Mouse (Mus musculus) forebrain, embryonic 16.5 days (tissue): ENCODE measurements around the gene Idh2. TPM values are rescaled to one million over a fixed set of nuclear protein-coding genes. Genes with fewer than 3 reads are reported as not detected.

Source experiments
- ATAC-seq: fragments of 200-750 bp; cut with Nextera tagmentation; 2 replicates; pipeline ENCODE4 v1.8.0; 2017; ENCODE audit warnings: mild to moderate bottlenecking, moderate library complexity
- H3K27ac ChIP-seq: fragments of 300-500 bp; sonication (generic); 2 replicates; pipeline ENCODE4 v1.5.1; 2014; ENCODE audit warnings: low read length, control low read depth
- H3K27me3 ChIP-seq: fragments of 300-500 bp; sonication (generic); replicated peaks from 2 replicates; pipeline ENCODE4 v1.6.1; 2014; ENCODE audit warnings: low read length; ENCODE audit not compliant: control insufficient read depth, insufficient read depth
- H3K36me3 ChIP-seq: fragments of 300-500 bp; sonication (generic); 2 replicates; pipeline ENCODE4 v1.6.1; 2014; ENCODE audit not compliant: control insufficient read depth, insufficient read depth
- H3K4me1 ChIP-seq: fragments of 300-500 bp; sonication (generic); replicated peaks from 2 replicates; pipeline ENCODE4 v1.6.1; 2014; ENCODE audit warnings: low read length; ENCODE audit not compliant: control insufficient read depth, insufficient read depth
- H3K4me2 ChIP-seq: fragments of 300-500 bp; sonication (generic); 2 replicates; pipeline ENCODE4 v1.6.1; 2014; ENCODE audit warnings: mild to moderate bottlenecking, low read length, control low read depth
- H3K4me3 ChIP-seq: fragments of 300-500 bp; sonication (generic); replicated peaks from 2 replicates; pipeline ENCODE4 v1.5.1; 2014; ENCODE audit warnings: mild to moderate bottlenecking, low read length, control low read depth
- H3K9ac ChIP-seq: fragments of 300-500 bp; sonication (generic); replicated peaks from 2 replicates; pipeline ENCODE4 v1.6.1; 2014; ENCODE audit warnings: low read depth, low read length, control low read depth
- H3K9me3 ChIP-seq: fragments of 300-500 bp; sonication (generic); 2 replicates; pipeline ENCODE4 v1.6.1; 2016; ENCODE audit warnings: low read length; ENCODE audit not compliant: control insufficient read depth
- WGBS: fragments of 180-500 bp; shearing (Covaris S2); extraction: QIAGEN DNeasy Blood & Tissue Kit; methylation state at CpG from one replicate; pipeline ENCODE4 v1.1.7; 2014; 5-methylcytosine and 5-hydroxymethylcytosine counted together
- polyA plus RNA-seq: library from polyadenylated mRNA; unstranded; fragments of >200 nt; fragmentation: Nextera tagmentation; extraction: Ambion mirVana; gene quantifications from 2 replicates; pipeline ENCODE4 v1.2.1, GENCODE M21; 2015

The Idh2 gene
- polyA plus RNA-seq, 1 experiment from 2014 or later, result 286 TPM

- Histone ChIP-seq H3K4me1 (peaks cover 7% of the 10 kb centered on the region), H3K4me3 (no peak overlapping the region), H3K27ac (no peak overlapping the region), H3K9me3 (no peaks in the 10 kb centered on the region), H3K4me2 (no peak overlapping the region), H3K36me3 (peaks cover 32% of the 10 kb centered on the region), H3K9ac (no peak overlapping the region), H3K27me3 (no peaks in the 10 kb centered on the region)
- ATAC-seq, result no peak
- 84% methylated on average over 4 of the region's 4 CpGs for WGBS
Measured at GRCm38 (mm10) chr7:80091866-80092210, 23.4 kb downstream of the Idh2 start.

GRCm38 (mm10) chr7:80091004-80091865, 24.0 kb downstream of the Idh2 start:
- H3K27ac ChIP-seq, result no peak overlapping the region
- no peaks in the 10 kb centered on the region for H3K9me3 ChIP-seq
- no peaks in the 10 kb centered on the region for H3K27me3 ChIP-seq
- peaks cover 34% of the 10 kb centered on the region for H3K36me3 ChIP-seq
- WGBS, result 75% methylated on average over 13 of the region's 13 CpGs
- H3K4me2 ChIP-seq, result no peak overlapping the region
- no peak overlapping the region for H3K9ac ChIP-seq
- peaks cover 7% of the 10 kb centered on the region for H3K4me1 ChIP-seq
- H3K4me3 ChIP-seq, result no peak overlapping the region
- ATAC-seq, result no peak

DNA sequence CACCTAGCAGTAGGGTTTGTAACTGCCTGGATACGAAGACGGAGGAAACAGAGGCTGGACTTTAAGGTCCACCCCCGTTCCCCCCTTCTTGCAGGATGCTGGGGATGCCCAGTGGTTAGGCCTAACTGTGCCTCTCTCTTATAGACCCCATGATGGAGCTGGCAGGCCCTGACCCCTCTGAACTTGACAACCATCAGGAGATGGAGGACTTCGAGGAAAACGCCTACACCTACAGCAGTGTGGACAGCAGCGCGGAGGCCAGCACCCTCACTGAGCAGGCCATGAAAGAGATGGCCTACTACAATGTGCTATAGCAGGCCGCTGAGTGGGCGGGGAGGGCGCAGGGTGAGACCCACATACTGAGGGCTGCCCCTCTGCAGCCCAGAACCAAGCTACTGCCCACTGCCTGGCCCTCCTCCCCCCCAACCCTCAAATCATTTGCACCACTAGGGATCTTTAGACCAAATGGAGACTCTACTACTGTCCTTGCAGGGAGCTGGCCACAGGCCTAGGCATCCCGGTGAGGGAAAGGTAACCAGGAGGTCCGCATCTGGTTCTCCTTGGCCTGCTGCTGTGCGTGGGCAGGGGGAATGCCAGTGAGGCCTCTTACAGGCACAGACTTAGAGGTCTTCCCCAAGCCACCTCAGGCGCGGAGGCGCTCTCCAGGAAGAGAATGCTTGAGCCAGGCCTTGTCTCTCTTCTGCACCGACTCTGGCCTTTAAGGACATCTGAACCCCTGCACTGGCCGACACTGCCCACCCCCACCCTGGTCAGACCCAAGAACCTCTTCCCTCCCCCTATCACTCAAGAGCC, 24.8 kb downstream of the Idh2 start:
- Histone ChIP-seq H3K36me3 (peaks cover 32% of the 10 kb centered on the region), H3K4me1 (peaks cover 7% of the 10 kb centered on the region), H3K9ac (no peak overlapping the region), H3K27ac (no peak overlapping the region), H3K4me3 (no peak overlapping the region), H3K27me3 (no peaks in the 10 kb centered on the region), H3K9me3 (no peaks in the 10 kb centered on the region), H3K4me2 (no peak overlapping the region)
- no peak for ATAC-seq
- 87% methylated on average over 18 of the region's 18 CpGs for WGBS

DNA sequence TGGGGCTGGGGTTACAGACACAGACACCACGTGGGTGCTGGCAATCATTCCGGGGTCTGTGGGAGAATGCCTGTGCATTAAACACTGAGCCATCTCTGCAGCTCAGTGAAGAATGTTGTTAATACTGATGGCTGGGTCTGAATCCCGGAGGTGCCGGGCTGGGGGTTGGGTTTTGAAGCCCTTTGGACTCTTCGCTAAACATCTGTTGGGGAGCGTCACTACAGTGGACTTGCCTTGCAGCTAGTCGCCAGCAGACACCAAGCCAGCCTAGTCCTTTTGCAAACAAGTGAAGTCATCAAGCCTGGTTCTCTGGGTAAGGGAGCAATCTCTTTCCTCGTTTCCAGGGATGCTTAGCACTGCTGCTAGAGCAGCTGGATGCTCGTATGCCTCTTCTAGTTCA, 27.0 kb downstream of the Idh2 start:
- Histone ChIP-seq H3K4me3 (no peak overlapping the region), H3K36me3 (peaks cover 19% of the 10 kb centered on the region), H3K9me3 (no peaks in the 10 kb centered on the region), H3K4me1 (peaks cover 7% of the 10 kb centered on the region), H3K27ac (no peak overlapping the region), H3K4me2 (no peak overlapping the region), H3K27me3 (no peaks in the 10 kb centered on the region), H3K9ac (no peak overlapping the region)
- WGBS, result 84% methylated on average over 9 of the region's 9 CpGs
- no peak for ATAC-seq

- Histone ChIP-seq H3K27me3 (no peaks in the 10 kb centered on the region), H3K27ac (no peak overlapping the region), H3K4me1 (no peaks in the 10 kb centered on the region), H3K4me2 (no peak overlapping the region), H3K9me3 (no peaks in the 10 kb centered on the region), H3K36me3 (peaks cover 33% of the 10 kb centered on the region), H3K9ac (no peak overlapping the region), H3K4me3 (no peak overlapping the region)
- no peak for ATAC-seq
- WGBS, result 87% methylated on average over 33 of the region's 33 CpGs
Measured at GRCm38 (mm10) chr7:80085970-80086715, 29.0 kb downstream of the Idh2 start.

GRCm38 (mm10) chr7:80084484-80084931, 30.7 kb downstream of the Idh2 start:
- WGBS, result 64% methylated on average over 7 of the region's 7 CpGs
- Histone ChIP-seq H3K27ac (no peak overlapping the region), H3K27me3 (no peaks in the 10 kb centered on the region), H3K9me3 (no peaks in the 10 kb centered on the region), H3K4me1 (peaks cover 4% of the 10 kb centered on the region; the same call in 1 of the 2 replicates), H3K36me3 (peaks cover 28% of the 10 kb centered on the region), H3K4me3 (no peak overlapping the region), H3K9ac (no peak overlapping the region), H3K4me2 (no peak overlapping the region)
- peak; percentile 44 for ATAC-seq

- WGBS, result 93% methylated on average over 42 of the region's 42 CpGs
- H3K9ac ChIP-seq, result no peak overlapping the region
- peaks cover 28% of the 10 kb centered on the region for H3K36me3 ChIP-seq
- no peak overlapping the region for H3K4me3 ChIP-seq
- H3K9me3 ChIP-seq, result no peaks in the 10 kb centered on the region
- H3K27me3 ChIP-seq, result no peaks in the 10 kb centered on the region
- no peak overlapping the region for H3K4me2 ChIP-seq
- peaks cover 7% of the 10 kb centered on the region for H3K4me1 ChIP-seq
- ATAC-seq, result no peak
- H3K27ac ChIP-seq, result no peak overlapping the region
Measured at GRCm38 (mm10) chr7:80081586-80082554, 33.3 kb downstream of the Idh2 start.

GRCm38 (mm10) chr7:80078792-80079301, 36.3 kb downstream of the Idh2 start:
- Histone ChIP-seq H3K27me3 (no peaks in the 10 kb centered on the region), H3K9ac (no peak overlapping the region), H3K27ac (no peak overlapping the region), H3K9me3 (no peaks in the 10 kb centered on the region), H3K36me3 (peaks cover 18% of the 10 kb centered on the region), H3K4me3 (no peak overlapping the region), H3K4me2 (no peak overlapping the region), H3K4me1 (peaks cover 31% of the 10 kb centered on the region)
- WGBS, result 59% methylated on average over 14 of the region's 14 CpGs
- ATAC-seq, result no peak
